Mouse (Mus musculus): ENCODE data around the gene Taf12. TPM values are rescaled to one million over a fixed set of nuclear protein-coding genes. Genes with fewer than 3 reads are reported as not detected.

The Taf12 gene
- polyA plus RNA-seq, 1 experiment = 20.5 TPM

- H3K27ac ChIP-seq (ENCODE audit: control insufficient read depth, insufficient read depth, low read depth, low read length, poor library complexity) = peak overlapping the region; percentile 86
- TF ChIP-seq POLR2A (IDR thresholded peaks at IDR 0.05; ENCODE audit: borderline replicate concordance, control insufficient read depth, low read depth, low read length) = no peak
- TF ChIP-seq CTCF (IDR thresholded peaks at IDR 0.05; ENCODE audit: control insufficient read depth, insufficient read depth, low read length) = no peak
- H3K4me3 ChIP-seq (replicated peaks; ENCODE audit: control insufficient read depth, low read depth, low read length) = peak overlapping the region; percentile 75
- WGBS = 16% methylated on average over 10 of the region's 10 CpGs
- no peaks in the 10 kb centered on the region for H3K4me1 ChIP-seq (ENCODE audit: control insufficient read depth, insufficient read depth, low read length)
Observed at GRCm38 (mm10) chr4:132329835-132330354, 55.7 kb downstream of the Taf12 start.

GRCm38 (mm10) chr4:132331960-132332359 lies 57.8 kb downstream of the Taf12 start:
- H3K27ac ChIP-seq (ENCODE audit: control insufficient read depth, insufficient read depth, low read depth, low read length, poor library complexity) = no peak overlapping the region
- no peak overlapping the region for H3K4me3 ChIP-seq (replicated peaks; ENCODE audit: control insufficient read depth, low read depth, low read length)
- WGBS = 83% methylated on average over 3 of the region's 3 CpGs
- no peak for TF ChIP-seq CTCF (IDR thresholded peaks at IDR 0.05; ENCODE audit: control insufficient read depth, insufficient read depth, low read length)
- no peak for TF ChIP-seq POLR2A (IDR thresholded peaks at IDR 0.05; ENCODE audit: borderline replicate concordance, control insufficient read depth, low read depth, low read length)
- H3K4me1 ChIP-seq (ENCODE audit: control insufficient read depth, insufficient read depth, low read length) = no peaks in the 10 kb centered on the region

- Histone ChIP-seq H3K4me1 (ENCODE audit: control insufficient read depth, insufficient read depth, low read length) (no peaks in the 10 kb centered on the region), H3K27ac (ENCODE audit: control insufficient read depth, insufficient read depth, low read depth, low read length, poor library complexity) (no peak overlapping the region), H3K4me3 (replicated peaks; ENCODE audit: control insufficient read depth, low read depth, low read length) (no peak overlapping the region)
- TF ChIP-seq CTCF (IDR thresholded peaks at IDR 0.05; ENCODE audit: control insufficient read depth, insufficient read depth, low read length) = no peak
- 91% methylated on average over 6 of the region's 6 CpGs for WGBS
Observed at GRCm38 (mm10) chr4:132332880-132333279, 58.7 kb downstream of the Taf12 start.

GRCm38 (mm10) chr4:132338943-132339342 lies 64.8 kb downstream of the Taf12 start:
- 86% methylated on average over 13 of the region's 13 CpGs for WGBS

GRCm38 (mm10) chr4:132341451-132341850 lies 67.3 kb downstream of the Taf12 start:
- no peak for TF ChIP-seq CTCF (IDR thresholded peaks at IDR 0.05; ENCODE audit: control insufficient read depth, insufficient read depth, low read length)
- no peak for TF ChIP-seq POLR2A (IDR thresholded peaks at IDR 0.05; ENCODE audit: borderline replicate concordance, control insufficient read depth, low read depth, low read length)
- 87% methylated on average over 3 of the region's 3 CpGs for WGBS
- Histone ChIP-seq H3K4me3 (replicated peaks; ENCODE audit: control insufficient read depth, low read depth, low read length) (no peak overlapping the region), H3K27ac (ENCODE audit: control insufficient read depth, insufficient read depth, low read depth, low read length, poor library complexity) (no peak overlapping the region), H3K4me1 (ENCODE audit: control insufficient read depth, insufficient read depth, low read length) (peaks cover 1% of the 10 kb centered on the region)

More at GRCm38 (mm10) chr4:132338943-132339342, 64.8 kb downstream of the Taf12 start:
- H3K4me1 ChIP-seq (ENCODE audit: control insufficient read depth, insufficient read depth, low read length) = peaks cover 1% of the 10 kb centered on the region
- no peak overlapping the region for H3K27ac ChIP-seq (ENCODE audit: control insufficient read depth, insufficient read depth, low read depth, low read length, poor library complexity)
- H3K4me3 ChIP-seq (replicated peaks; ENCODE audit: control insufficient read depth, low read depth, low read length) = no peak overlapping the region
- TF ChIP-seq CTCF (IDR thresholded peaks at IDR 0.05; ENCODE audit: control insufficient read depth, insufficient read depth, low read length) (no peak), POLR2A (IDR thresholded peaks at IDR 0.05; ENCODE audit: borderline replicate concordance, control insufficient read depth, low read depth, low read length) (no peak)

GRCm38 (mm10) chr4:132344403-132345134 lies 70.4 kb downstream of the Taf12 start:
- Histone ChIP-seq H3K27ac (ENCODE audit: control insufficient read depth, insufficient read depth, low read depth, low read length, poor library complexity) (peak overlapping the region; percentile 91), H3K4me1 (ENCODE audit: control insufficient read depth, insufficient read depth, low read length) (peaks cover 1% of the 10 kb centered on the region), H3K4me3 (replicated peaks; ENCODE audit: control insufficient read depth, low read depth, low read length) (peak overlapping the region; percentile 89)
- 2% methylated on average over 13 of the region's 13 CpGs for WGBS
- TF ChIP-seq CTCF (IDR thresholded peaks at IDR 0.05; ENCODE audit: control insufficient read depth, insufficient read depth, low read length) (no peak), POLR2A (IDR thresholded peaks at IDR 0.05; ENCODE audit: borderline replicate concordance, control insufficient read depth, low read depth, low read length) (no peak)

Other genes with a start within 250 kb of the Taf12 start
- 0.65 and 0.70 TPM in 2 replicates for gene Gm10300, start 199.7 kb upstream of the Taf12 start, polyA plus RNA-seq (2011; ENCODE audit: insufficient read depth, insufficient read length, low replicate concordance, missing spikeins)
- gene Epb41, start 199.1 kb upstream of the Taf12 start, polyA plus RNA-seq (2011; ENCODE audit: insufficient read depth, insufficient read length, low replicate concordance, missing spikeins) = 298 and 306 TPM in 2 replicates
- not detected in 2 replicates for gene Oprd1, start 129.9 kb upstream of the Taf12 start, polyA plus RNA-seq (2011; ENCODE audit: insufficient read depth, insufficient read length, low replicate concordance, missing spikeins)
- 9.9 and 14.7 TPM in 2 replicates for gene Ythdf2, start 62.1 kb upstream of the Taf12 start, polyA plus RNA-seq (2011; ENCODE audit: insufficient read depth, insufficient read length, low replicate concordance, missing spikeins)
- gene Gmeb1, start 12.8 kb upstream of the Taf12 start, polyA plus RNA-seq (2011; ENCODE audit: insufficient read depth, insufficient read length, low replicate concordance, missing spikeins) = 10.9 and 19.6 TPM in 2 replicates
- not detected in 2 replicates for gene Rab42, start 29.0 kb downstream of the Taf12 start, polyA plus RNA-seq (2011; ENCODE audit: insufficient read depth, insufficient read length, low replicate concordance, missing spikeins)
- 32.1 and 40.3 TPM in 2 replicates for gene Trnau1ap, start 55.2 kb downstream of the Taf12 start, polyA plus RNA-seq (2011; ENCODE audit: insufficient read depth, insufficient read length, low replicate concordance, missing spikeins)
- gene Rcc1, start 79.2 kb downstream of the Taf12 start, polyA plus RNA-seq (2011; ENCODE audit: insufficient read depth, insufficient read length, low replicate concordance, missing spikeins) = 48.8 and 58.7 TPM in 2 replicates
- 10.9 and 21.5 TPM in 2 replicates for gene Phactr4, start 148.1 kb downstream of the Taf12 start, polyA plus RNA-seq (2011; ENCODE audit: insufficient read depth, insufficient read length, low replicate concordance, missing spikeins)
- gene Med18, start 189.5 kb downstream of the Taf12 start, polyA plus RNA-seq (2011; ENCODE audit: insufficient read depth, insufficient read length, low replicate concordance, missing spikeins) = 9.5 and 19.3 TPM in 2 replicates
- gene Sesn2, start 236.1 kb downstream of the Taf12 start, polyA plus RNA-seq (2011; ENCODE audit: insufficient read depth, insufficient read length, low replicate concordance, missing spikeins) = 5.4 and 20.0 TPM in 2 replicates